Mouse (Mus musculus): ENCODE results near the gene Btbd35f25. TPM values are rescaled to one million over a fixed set of nuclear protein-coding genes. Genes with fewer than 3 reads are reported as not detected.

Btbd35f25 gene
- not detected for total RNA-seq (2023)

GRCm38 (mm10) chrX:31717056-31717455 lies at the start of gene Btbd35f25:
Btbd35f25 (minus strand) TSS chrX:31717156.

Other genes with a start within 250 kb of the Btbd35f25 start
- not detected for gene Gm21883, start 142.9 kb downstream of the Btbd35f25 start, total RNA-seq (2023)
- not detected for gene Spin2e, start 98.2 kb downstream of the Btbd35f25 start, total RNA-seq (2023)
- not detected for gene Gm21637, start 244.9 kb upstream of the Btbd35f25 start, total RNA-seq (2023)

Measured in neutrophil, adult 83 days (primary cell).